Mouse (Mus musculus) T-helper 1 cell (primary cell): ENCODE data around the gene Magix.
"Not testable (repeated sequence)": the region's sequence is repeated elsewhere in the genome, so short reads cannot be mapped to it uniquely, and the experiment has no call there.

Experiments used
- in situ Hi-C: fragments of 300-600 bp; cut with MboI, MseI; formaldehyde crosslinking; loops from one replicate; pipeline ENCODE4 v1.15.1; 2025; ENCODE audit warnings: high pct_unique_total_duplicates

Magix gene

GRCm38 (mm10) chrX:7680864-7681263, at the start of gene Magix:
Magix (minus strand) TSS chrX:7681251.
- in situ Hi-C loops: no loop called here

GRCm38 (mm10) chrX:7728922-7729265, 47.8 kb upstream of the Magix start:
- in situ Hi-C loops: no loop called here

- in situ Hi-C loops: no loop called here
Observed at GRCm38 (mm10) chrX:7728215-7728921, 47.3 kb upstream of the Magix start, which contains the start of gene Praf2. Praf2 (plus strand) TSS chrX:7728439.

GRCm38 (mm10) chrX:7727176-7727575, 46.1 kb upstream of the Magix start:
- in situ Hi-C loops: no loop called here

GRCm38 (mm10) chrX:7725841-7726240, 44.8 kb upstream of the Magix start:
- in situ Hi-C loops: no loop called here

- in situ Hi-C loops: no loop called here
Observed at GRCm38 (mm10) chrX:7724135-7724534, 43.1 kb upstream of the Magix start.

- in situ Hi-C loops: no loop called here
Observed at GRCm38 (mm10) chrX:7722691-7723090, 41.6 kb upstream of the Magix start.

- in situ Hi-C loops: no loop called here
Observed at GRCm38 (mm10) chrX:7722282-7722611, 41.2 kb upstream of the Magix start.

- in situ Hi-C loops: no loop called here
Observed at GRCm38 (mm10) chrX:7721514-7722281, 40.6 kb upstream of the Magix start, which contains the start of gene Gm45208. Gm45208 (plus strand) TSS chrX:7722245.

- in situ Hi-C loops: not testable (repeated sequence)
Observed at GRCm38 (mm10) chrX:7716058-7716457, 35.0 kb upstream of the Magix start.

GRCm38 (mm10) chrX:7714135-7714899, 33.3 kb upstream of the Magix start, which contains the start of gene Wdr45:
Wdr45 (plus strand) TSS chrX:7714333.
- in situ Hi-C loops: not testable (repeated sequence)

- in situ Hi-C loops: not testable (repeated sequence)
Observed at GRCm38 (mm10) chrX:7713764-7714134, 32.7 kb upstream of the Magix start.

GRCm38 (mm10) chrX:7696954-7697381, 15.9 kb upstream of the Magix start, which contains the start of gene Gpkow:
Gpkow (plus strand) TSS chrX:7697131.
- in situ Hi-C loops: loop anchor here (5.0 kb wide), 1 partner anchor 45 kb away; no protein-coding TSS in a partner anchor

GRCm38 (mm10) chrX:7696520-7696919, 15.5 kb upstream of the Magix start:
- in situ Hi-C loops: loop anchor here (5.0 kb wide), 1 partner anchor 44 kb away; no protein-coding TSS in a partner anchor

- in situ Hi-C loops: no loop called here
Observed at GRCm38 (mm10) chrX:7692862-7693261, 11.8 kb upstream of the Magix start.

GRCm38 (mm10) chrX:7690486-7690885, 9.4 kb upstream of the Magix start:
- in situ Hi-C loops: no loop called here

GRCm38 (mm10) chrX:7688321-7688720, 7.3 kb upstream of the Magix start:
- in situ Hi-C loops: no loop called here

- in situ Hi-C loops: no loop called here
Observed at GRCm38 (mm10) chrX:7680057-7680412, 1.0 kb downstream of the Magix start.

- in situ Hi-C loops: no loop called here
Observed at GRCm38 (mm10) chrX:7679405-7680056, 1.5 kb downstream of the Magix start.

GRCm38 (mm10) chrX:7678986-7679385, 2.1 kb downstream of the Magix start:
- in situ Hi-C loops: no loop called here

GRCm38 (mm10) chrX:7675001-7675380, 6.1 kb downstream of the Magix start:
- in situ Hi-C loops: no loop called here
